Mouse (Mus musculus) CD8-positive naive resting alpha-beta T cell, adult 2 months (primary cell): ENCODE measurements around the gene Sprr2h.

Experiments
- DNase-seq, 2 experiments: peaks; one replicate each; pipeline ENCODE4 v3.0.0; 2022; ENCODE audit warnings: low read depth in 2 of 2, low spot score in 2 of 2

Gene Sprr2h

DNA sequence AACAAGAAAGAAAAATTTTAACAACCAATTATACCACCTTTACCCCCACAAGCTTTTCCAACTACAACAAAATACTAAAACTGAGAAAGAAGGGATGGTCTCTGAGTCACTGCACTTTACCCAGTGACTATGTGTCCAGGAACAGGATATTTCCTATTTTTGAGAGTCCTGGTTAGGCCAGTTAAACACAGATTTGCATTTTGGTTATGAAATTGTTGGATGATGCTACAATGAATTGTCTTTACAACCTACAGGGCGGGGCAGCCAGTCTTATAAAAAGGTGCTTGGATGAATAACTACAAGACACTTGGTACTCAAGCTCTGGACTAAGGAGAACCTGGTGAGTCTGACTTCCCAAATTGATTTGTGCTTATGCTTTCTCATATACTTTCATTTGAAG lies at the start of gene Sprr2h:
TSS of gene Sprr2h (plus strand) at position 301 of the 400 bp plus-strand sequence.
- no peak for DNase-seq

DNA sequence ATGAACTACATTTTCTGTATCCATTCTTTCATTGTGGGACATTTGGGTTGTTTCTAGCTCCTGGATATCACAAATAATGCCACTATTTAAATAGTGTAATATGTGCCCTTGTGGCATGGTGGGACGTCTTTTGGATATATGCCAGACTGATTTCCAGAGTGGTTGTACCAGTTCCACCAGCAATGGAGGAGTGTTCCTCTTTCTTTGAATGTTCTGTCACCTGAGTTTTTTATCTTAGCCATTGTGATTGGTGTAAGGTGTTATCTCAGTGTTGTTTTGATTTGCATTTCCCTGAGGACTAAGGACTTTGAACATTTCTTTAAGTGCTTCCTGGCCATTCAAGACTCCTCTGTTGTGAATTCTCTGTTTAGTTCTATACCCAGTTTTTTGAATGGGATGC lies 49.2 kb upstream of the Sprr2h start:
- DNase-seq = no peak

DNA sequence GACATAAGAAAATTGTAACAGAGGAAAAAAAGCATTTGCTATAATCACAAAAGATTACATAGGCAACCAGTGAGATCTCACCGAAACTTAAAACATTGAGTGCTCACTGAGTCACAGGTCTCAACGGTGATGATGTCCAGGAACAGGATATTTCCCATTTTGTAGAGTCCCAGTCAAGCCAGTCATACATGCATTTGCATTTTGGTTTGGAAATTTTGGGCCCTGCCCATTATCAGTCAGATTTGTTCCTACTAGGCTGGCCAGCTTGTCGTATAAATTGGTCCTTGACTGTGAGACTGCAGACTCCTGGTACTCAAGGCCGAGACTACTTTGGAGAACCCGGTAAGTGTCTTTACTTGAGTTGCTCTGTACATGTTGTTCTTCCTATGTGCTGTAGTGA lies 46.6 kb upstream of the Sprr2h start, which contains the start of gene Sprr2d:
TSS of gene Sprr2d (plus strand) at position 301 of the 400 bp plus-strand sequence.
- DNase-seq = no peak

DNA sequence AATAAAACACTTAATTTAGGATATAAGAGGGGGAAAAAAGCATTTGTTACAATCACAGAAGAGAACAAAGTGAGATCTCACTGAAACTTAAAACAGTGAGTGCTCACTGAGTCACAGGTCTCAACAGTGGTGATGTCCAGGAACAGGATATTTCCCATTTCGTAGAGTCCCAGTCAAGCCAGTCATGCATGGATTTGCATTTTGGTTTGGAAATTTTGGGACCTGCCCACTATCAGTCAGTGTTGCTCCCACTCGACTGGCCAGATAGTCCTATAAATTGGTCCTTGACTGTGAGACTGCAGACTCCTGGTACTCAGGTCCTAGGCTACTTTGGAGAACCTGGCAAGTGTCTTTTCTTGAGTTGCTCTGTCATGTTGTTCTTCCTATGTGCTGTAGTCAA lies 33.6 kb upstream of the Sprr2h start, which contains the start of gene Sprr2e:
TSS of gene Sprr2e (plus strand) at position 301 of the 400 bp plus-strand sequence.
- no peak for DNase-seq

DNA sequence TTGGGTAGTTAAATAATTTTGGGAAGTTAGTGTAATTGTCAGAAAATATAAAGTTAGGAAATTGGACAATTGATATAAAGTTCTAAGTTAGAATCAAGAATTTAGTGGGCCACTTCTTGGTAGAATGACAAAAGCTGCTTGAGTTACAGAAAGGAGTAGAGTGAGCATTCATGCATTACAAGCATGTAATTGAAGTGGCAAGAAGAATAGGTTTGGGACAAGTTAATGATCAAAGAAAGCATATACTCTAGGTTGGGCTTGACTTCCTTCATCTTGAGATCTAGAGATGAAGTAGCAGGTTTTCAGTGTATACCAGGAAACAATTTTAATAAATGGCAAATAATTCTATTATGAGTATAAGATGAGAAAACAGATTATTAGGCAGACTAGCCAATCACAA lies 23.9 kb upstream of the Sprr2h start:
- DNase-seq = no peak

DNA sequence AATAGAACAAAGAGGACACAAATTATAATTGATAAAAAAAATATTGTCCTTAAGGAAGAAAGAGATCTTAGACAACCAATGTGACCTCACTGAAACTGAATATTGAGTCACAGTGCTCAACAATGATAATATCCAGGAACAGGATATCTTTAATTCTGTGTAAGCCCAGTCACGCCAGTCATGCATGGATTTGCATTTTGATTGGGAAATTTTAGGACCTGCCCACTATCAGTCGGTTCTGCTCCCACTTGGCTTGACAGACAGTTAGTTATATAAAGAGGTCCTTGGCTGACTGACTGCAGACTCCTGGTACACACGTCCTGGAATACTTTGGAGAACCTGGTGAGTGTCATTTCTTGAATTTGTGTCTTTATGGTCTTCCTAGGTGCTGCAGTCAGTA lies 20.6 kb upstream of the Sprr2h start, which contains the start of gene Sprr2f:
TSS of gene Sprr2f (plus strand) at position 301 of the 400 bp plus-strand sequence.
- DNase-seq = no peak

DNA sequence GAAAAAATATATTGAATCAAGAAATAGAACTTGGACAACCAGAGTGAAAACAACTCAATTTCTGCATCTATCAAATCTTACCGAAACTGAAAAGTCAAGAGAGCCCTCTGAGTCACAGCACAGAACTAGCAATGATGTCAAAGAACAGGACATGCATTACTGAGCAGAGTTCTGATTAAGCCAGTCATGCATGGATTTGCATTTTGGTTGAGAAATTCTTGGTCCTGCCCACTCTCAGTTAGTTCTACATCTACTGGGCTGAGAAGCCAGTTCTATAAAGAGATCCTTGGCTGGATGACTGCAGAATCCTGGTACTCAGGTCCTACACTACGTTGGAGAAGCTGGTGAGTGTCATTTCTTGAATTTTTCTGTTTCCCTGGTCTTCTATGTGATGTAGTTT lies 11.9 kb upstream of the Sprr2h start:
- no peak for DNase-seq

DNA sequence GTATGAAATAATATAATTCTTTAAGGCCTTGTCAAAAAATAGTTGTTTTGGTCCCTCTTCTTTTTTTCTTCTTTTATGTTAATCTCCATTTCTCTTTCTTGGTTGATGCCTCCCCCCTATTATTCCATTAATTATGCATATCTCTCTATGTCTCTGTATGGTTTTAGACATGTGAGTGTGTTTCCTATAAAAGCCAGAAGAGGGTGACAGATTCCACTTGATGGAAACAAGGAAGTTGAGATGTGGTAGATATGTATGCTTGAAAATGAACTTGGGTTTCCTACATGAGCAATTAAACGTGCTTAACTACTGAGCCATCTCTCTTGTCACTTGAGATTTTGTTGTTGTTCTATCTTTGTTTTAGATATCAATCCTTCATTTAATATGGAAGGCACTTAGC lies 8.8 kb downstream of the Sprr2h start:
- DNase-seq = no peak

DNA sequence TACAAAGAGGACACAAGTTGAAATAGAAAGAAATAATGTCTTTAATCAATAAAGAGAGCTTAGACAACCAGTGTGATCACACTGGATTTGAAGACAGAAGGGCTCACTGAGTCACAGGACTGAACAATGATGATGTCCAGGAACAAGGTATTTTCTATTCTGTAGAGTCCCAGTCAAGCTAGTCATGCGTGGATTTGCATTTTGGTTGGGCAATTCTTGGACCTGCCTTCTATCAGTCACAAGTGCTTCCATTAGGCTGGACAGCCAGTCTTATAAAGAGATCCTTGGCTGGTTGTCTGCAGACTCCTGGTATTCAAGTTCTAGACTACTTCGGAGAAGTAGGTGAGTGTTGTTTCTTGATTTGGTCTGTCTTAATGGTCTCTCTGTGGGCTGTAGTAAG lies 22.2 kb downstream of the Sprr2h start, which contains the start of gene Sprr2i:
TSS of gene Sprr2i (plus strand) at position 301 of the 400 bp plus-strand sequence.
- no peak for DNase-seq

DNA sequence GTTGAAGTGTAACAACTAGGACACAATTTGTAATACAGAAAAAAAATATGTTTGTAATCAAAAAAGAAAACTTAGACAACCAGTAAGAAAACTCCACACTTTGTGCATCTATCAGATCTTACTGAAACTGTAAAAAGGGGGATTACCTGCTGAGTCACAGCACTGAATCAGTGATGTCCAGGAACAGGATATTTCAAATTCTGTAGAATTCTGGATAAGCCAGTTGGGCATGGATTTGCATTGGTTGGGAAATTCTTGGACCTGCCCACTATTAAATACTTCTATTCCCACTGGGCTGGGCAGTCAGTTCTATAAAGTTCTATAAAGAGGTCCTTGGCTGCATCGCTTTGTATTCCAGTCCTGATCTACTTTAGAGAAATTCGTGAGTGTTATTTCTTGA lies 32.3 kb downstream of the Sprr2h start, which contains the start of gene Sprr2j-ps:
TSS of gene Sprr2j-ps (plus strand) at position 301 of the 400 bp plus-strand sequence.
- no peak for DNase-seq

DNA sequence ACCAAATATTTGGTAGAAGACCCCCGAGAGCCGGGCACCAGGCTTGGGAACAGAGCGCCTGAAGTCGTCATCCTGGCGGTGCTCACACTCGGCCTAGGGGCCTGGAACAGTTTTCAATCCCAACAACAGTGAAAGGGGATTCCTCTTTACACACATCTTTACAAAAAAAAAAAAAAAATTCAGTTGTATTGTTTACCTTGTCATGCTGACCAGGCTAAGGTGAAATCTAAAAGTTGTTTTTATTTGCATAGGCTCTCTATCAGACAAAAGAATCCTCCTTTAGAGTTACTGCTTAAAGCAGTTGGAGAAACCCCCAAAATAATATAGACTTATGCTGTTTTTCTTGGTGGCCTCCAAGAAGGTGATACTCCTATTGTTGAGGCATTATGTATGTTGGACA lies 43.8 kb downstream of the Sprr2h start, which contains the start of gene Gm9774:
TSS of gene Gm9774 (minus strand) at position 101 of the 400 bp plus-strand sequence.
- DNase-seq = no peak

DNA sequence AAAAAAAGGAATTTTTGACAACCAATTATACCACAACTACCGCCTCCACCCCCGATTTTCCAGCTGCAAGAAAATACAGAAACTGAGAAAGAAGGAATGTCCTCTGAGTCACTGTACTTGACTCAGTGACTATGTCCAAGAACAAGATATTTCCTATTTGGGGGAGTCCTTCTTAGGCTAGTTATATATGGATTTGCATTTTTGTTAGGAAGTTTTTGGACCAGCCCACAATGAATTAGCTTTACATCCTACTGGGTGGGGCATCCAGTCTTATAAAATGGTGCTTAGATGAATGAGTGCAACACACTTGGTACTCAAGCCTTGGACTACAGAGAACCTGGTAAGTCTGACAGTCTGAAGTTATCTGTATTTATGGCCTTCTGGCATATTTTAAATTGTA lies 46.8 kb downstream of the Sprr2h start, which contains the start of gene Sprr2k:
TSS of gene Sprr2k (plus strand) at position 301 of the 400 bp plus-strand sequence.
- DNase-seq = no peak
